Mouse (Mus musculus): ENCODE measurements around the gene Ist1. TPM values are rescaled to one million over a fixed set of nuclear protein-coding genes. Genes with fewer than 3 reads are reported as not detected.

The Ist1 gene
- polyA plus RNA-seq (2012; rRNA removed): 143 and 145 TPM in 2 replicates

GRCm38 (mm10) chr8:109693146-109693900, at the start of gene Ist1:
Ist1 (minus strand) TSS chr8:109693260.

GRCm38 (mm10) chr8:109737237-109738048, 44.4 kb upstream of the Ist1 start, which contains the start of gene Atxn1l:
Atxn1l (minus strand) TSS chr8:109737739.

GRCm38 (mm10) chr8:109705320-109706075, 12.4 kb upstream of the Ist1 start, which contains the start of gene Zfp821:
Zfp821 (plus strand) TSS chr8:109705546.

Other genes with a start within 250 kb of the Ist1 start
- 0.93 and 1.3 TPM in 2 replicates for gene Pmfbp1, start 199.2 kb downstream of the Ist1 start, polyA plus RNA-seq (2012; rRNA removed)
- gene Dhx38, start 127.4 kb downstream of the Ist1 start, polyA plus RNA-seq (2012; rRNA removed): 15.6 and 16.9 TPM in 2 replicates
- gene Txnl4b, start 127.4 kb downstream of the Ist1 start, polyA plus RNA-seq (2012; rRNA removed): 4.4 and 4.9 TPM in 2 replicates
- 0.27 and 0.83 TPM in 2 replicates for gene Hp, start 114.1 kb downstream of the Ist1 start, polyA plus RNA-seq (2012; rRNA removed)
- 25.4 and 27.4 TPM in 2 replicates for gene Dhodh, start 84.6 kb downstream of the Ist1 start, polyA plus RNA-seq (2012; rRNA removed)
- 0.01 and 0.19 TPM in 2 replicates for gene Pkd1l3, start 78.7 kb downstream of the Ist1 start, polyA plus RNA-seq (2012; rRNA removed)
- gene Zfp821, start 12.3 kb upstream of the Ist1 start, polyA plus RNA-seq (2012; rRNA removed): 100 and 106 TPM in 2 replicates
- 10.0 and 10.3 TPM in 2 replicates for gene Atxn1l, start 44.5 kb upstream of the Ist1 start, polyA plus RNA-seq (2012; rRNA removed)
- 89.6 and 89.7 TPM in 2 replicates for gene Ap1g1, start 85.3 kb upstream of the Ist1 start, polyA plus RNA-seq (2012; rRNA removed)
- 17.6 and 19.6 TPM in 2 replicates for gene Phlpp2, start 175.3 kb upstream of the Ist1 start, polyA plus RNA-seq (2012; rRNA removed)